Mouse (Mus musculus): ENCODE results near the gene Psmd9. TPM values are rescaled to one million over a fixed set of nuclear protein-coding genes. Genes with fewer than 3 reads are reported as not detected.

Psmd9 gene
- total RNA-seq, 1 experiment = 27.0 TPM

GRCm38 (mm10) chr5:123144746-123145590, 24.2 kb upstream of the Psmd9 start:
- H3K4me1 ChIP-seq (ENCODE audit: control insufficient read depth in 2 of 2, insufficient read depth in 2 of 2, low read length in 2 of 2, poor library complexity in 1 of 2) = peaks cover 9 to 30% of the 10 kb centered on the region in 2 experiments; a peak in 2 of 4 replicates

GRCm38 (mm10) chr5:123146357-123146756, 22.9 kb upstream of the Psmd9 start:
- H3K36me3 ChIP-seq (ENCODE audit: control insufficient read depth, insufficient read depth, low read length, poor library complexity, severe bottlenecking) = peaks cover 45% of the 10 kb centered on the region
- H3K9me3 ChIP-seq (ENCODE audit: control insufficient read depth, insufficient read depth, low read depth, low read length) = no peaks in the 10 kb centered on the region
- no peak overlapping the region for H3K27ac ChIP-seq (ENCODE audit: insufficient read depth, low read depth, low read length, poor library complexity, severe bottlenecking)
- peaks cover 10 to 30% of the 10 kb centered on the region in 2 experiments; a peak in 2 of 4 replicates for H3K4me1 ChIP-seq (ENCODE audit: control insufficient read depth in 2 of 2, insufficient read depth in 2 of 2, low read length in 2 of 2, poor library complexity in 1 of 2)
- no peak for DNase-seq (ENCODE audit: low read depth, low spot score)
- no peak overlapping the region for H3K4me3 ChIP-seq (ENCODE audit: insufficient read depth in 1 of 2, low read depth in 1 of 2, low read length in 2 of 2, poor library complexity in 1 of 2, severe bottlenecking in 1 of 2)
- H3K9ac ChIP-seq (ENCODE audit: insufficient read depth, low read depth, low read length, poor library complexity, severe bottlenecking) = no peak overlapping the region
- in situ Hi-C loops (cut with MboI; ENCODE audit: low sequenced_read_pairs in 2 of 2, unreplicated experiment in 2 of 2) = no loop called here
- TF ChIP-seq MAFK (IDR thresholded peaks at IDR 0.05; ENCODE audit: insufficient read depth, low read depth, low read length) = no peak
- no peak for TF ChIP-seq ZNF384 (IDR thresholded peaks at IDR 0.05; ENCODE audit: low read depth, low read length)
- no peak for TF ChIP-seq HCFC1 (IDR thresholded peaks at IDR 0.05; ENCODE audit: borderline replicate concordance, insufficient read depth, low read length)
- TF ChIP-seq CHD2 (IDR thresholded peaks at IDR 0.05; ENCODE audit: low read depth, low read length) = no peak
- TF ChIP-seq ZC3H11A (IDR thresholded peaks at IDR 0.05; ENCODE audit: borderline replicate concordance, low read depth, low read length) = no peak

More at GRCm38 (mm10) chr5:123144746-123145590, 24.2 kb upstream of the Psmd9 start:
- in situ Hi-C loops (cut with MboI; ENCODE audit: low sequenced_read_pairs in 2 of 2, unreplicated experiment in 2 of 2) = no loop called here
- H3K4me3 ChIP-seq (ENCODE audit: insufficient read depth in 1 of 2, low read depth in 1 of 2, low read length in 2 of 2, poor library complexity in 1 of 2, severe bottlenecking in 1 of 2) = peak overlapping the region; percentile 1 to 28; a peak in 1 of 4 replicates
- peaks cover 43% of the 10 kb centered on the region for H3K36me3 ChIP-seq (ENCODE audit: control insufficient read depth, insufficient read depth, low read length, poor library complexity, severe bottlenecking)
- DNase-seq (ENCODE audit: low read depth, low spot score) = no peak
- TF ChIP-seq ZC3H11A (IDR thresholded peaks at IDR 0.05; ENCODE audit: borderline replicate concordance, low read depth, low read length) (no peak), MAFK (IDR thresholded peaks at IDR 0.05; ENCODE audit: insufficient read depth, low read depth, low read length) (no peak), HCFC1 (IDR thresholded peaks at IDR 0.05; ENCODE audit: borderline replicate concordance, insufficient read depth, low read length) (no peak), CHD2 (IDR thresholded peaks at IDR 0.05; ENCODE audit: low read depth, low read length) (no peak), ZNF384 (IDR thresholded peaks at IDR 0.05; ENCODE audit: low read depth, low read length) (no peak)
- no peak overlapping the region for H3K9ac ChIP-seq (ENCODE audit: insufficient read depth, low read depth, low read length, poor library complexity, severe bottlenecking)
- H3K9me3 ChIP-seq (ENCODE audit: control insufficient read depth, insufficient read depth, low read depth, low read length) = no peaks in the 10 kb centered on the region
- H3K27ac ChIP-seq (ENCODE audit: insufficient read depth, low read depth, low read length, poor library complexity, severe bottlenecking) = no peak overlapping the region

GRCm38 (mm10) chr5:123147569-123147968, 21.6 kb upstream of the Psmd9 start:
- Histone ChIP-seq H3K9ac (ENCODE audit: insufficient read depth, low read depth, low read length, poor library complexity, severe bottlenecking) (no peak overlapping the region), H3K4me3 (ENCODE audit: insufficient read depth in 1 of 2, low read depth in 1 of 2, low read length in 2 of 2, poor library complexity in 1 of 2, severe bottlenecking in 1 of 2) (peak overlapping the region in 1 of 2 experiments; percentile 19; a peak in 1 of 4 replicates), H3K27ac (ENCODE audit: insufficient read depth, low read depth, low read length, poor library complexity, severe bottlenecking) (no peak overlapping the region), H3K4me1 (ENCODE audit: control insufficient read depth in 2 of 2, insufficient read depth in 2 of 2, low read length in 2 of 2, poor library complexity in 1 of 2) (peaks cover 10 to 41% of the 10 kb centered on the region in 2 experiments; a peak in 3 of 4 replicates), H3K9me3 (ENCODE audit: control insufficient read depth, insufficient read depth, low read depth, low read length) (no peaks in the 10 kb centered on the region), H3K36me3 (ENCODE audit: control insufficient read depth, insufficient read depth, low read length, poor library complexity, severe bottlenecking) (peaks cover 55% of the 10 kb centered on the region)
- TF ChIP-seq ZC3H11A (IDR thresholded peaks at IDR 0.05; ENCODE audit: borderline replicate concordance, low read depth, low read length) (no peak), ZNF384 (IDR thresholded peaks at IDR 0.05; ENCODE audit: low read depth, low read length) (no peak), MAFK (IDR thresholded peaks at IDR 0.05; ENCODE audit: insufficient read depth, low read depth, low read length) (no peak), CHD2 (IDR thresholded peaks at IDR 0.05; ENCODE audit: low read depth, low read length) (no peak), HCFC1 (IDR thresholded peaks at IDR 0.05; ENCODE audit: borderline replicate concordance, insufficient read depth, low read length) (no peak)
- DNase-seq (ENCODE audit: low read depth, low spot score) = no peak
- in situ Hi-C loops (cut with MboI; ENCODE audit: low sequenced_read_pairs in 2 of 2, unreplicated experiment in 2 of 2) = no loop called here

GRCm38 (mm10) chr5:123148073-123148722, 21.0 kb upstream of the Psmd9 start:
- in situ Hi-C loops (cut with MboI; ENCODE audit: low sequenced_read_pairs in 2 of 2, unreplicated experiment in 2 of 2) = no loop called here
- no peak for DNase-seq (ENCODE audit: low read depth, low spot score)
- H3K27ac ChIP-seq (ENCODE audit: insufficient read depth, low read depth, low read length, poor library complexity, severe bottlenecking) = no peak overlapping the region
- peak overlapping the region in 1 of 2 experiments; percentile 18; a peak in 1 of 4 replicates for H3K4me3 ChIP-seq (ENCODE audit: insufficient read depth in 1 of 2, low read depth in 1 of 2, low read length in 2 of 2, poor library complexity in 1 of 2, severe bottlenecking in 1 of 2)
- peaks cover 10 to 45% of the 10 kb centered on the region in 2 experiments; a peak in 3 of 4 replicates for H3K4me1 ChIP-seq (ENCODE audit: control insufficient read depth in 2 of 2, insufficient read depth in 2 of 2, low read length in 2 of 2, poor library complexity in 1 of 2)
- peaks cover 61% of the 10 kb centered on the region for H3K36me3 ChIP-seq (ENCODE audit: control insufficient read depth, insufficient read depth, low read length, poor library complexity, severe bottlenecking)
- H3K9ac ChIP-seq (ENCODE audit: insufficient read depth, low read depth, low read length, poor library complexity, severe bottlenecking) = no peak overlapping the region
- H3K9me3 ChIP-seq (ENCODE audit: control insufficient read depth, insufficient read depth, low read depth, low read length) = no peaks in the 10 kb centered on the region
- TF ChIP-seq HCFC1 (IDR thresholded peaks at IDR 0.05; ENCODE audit: borderline replicate concordance, insufficient read depth, low read length) (no peak), CHD2 (IDR thresholded peaks at IDR 0.05; ENCODE audit: low read depth, low read length) (no peak), MAFK (IDR thresholded peaks at IDR 0.05; ENCODE audit: insufficient read depth, low read depth, low read length) (no peak), ZNF384 (IDR thresholded peaks at IDR 0.05; ENCODE audit: low read depth, low read length) (no peak), ZC3H11A (IDR thresholded peaks at IDR 0.05; ENCODE audit: borderline replicate concordance, low read depth, low read length) (no peak)
